Mouse (Mus musculus) cerebellum, postnatal 10 days (tissue): ENCODE results near the gene Ubr7.
A peak's percentile ranks its signal among the peaks of the same experiment; 100 is the strongest.

Experiments used
- DNase-seq, 2 experiments: peaks; one replicate each; pipeline ENCODE4 v3.0.0; 2021; ENCODE audit warnings: mixed read lengths in 2 of 2

The Ubr7 gene

GRCm38 (mm10) chr12:102757689-102758402 lies at the start of gene Ubr7, which contains the start of the genes Gm28051 and Gon7:
Gene Ubr7, plus strand, starts transcription at chr12:102757967.
Gene Gm28051, minus strand, starts transcription at chr12:102757765.
Gene Gon7, minus strand, starts transcription at chr12:102757803.
- DNase-seq = peak; percentile 98

- DNase-seq = peak in 1 of 2 experiments; percentile 46
These were observed 49.5 kb upstream of the Ubr7 start for GRCm38 (mm10) chr12:102708220-102708619.

GRCm38 (mm10) chr12:102709896-102710295 lies 47.9 kb upstream of the Ubr7 start:
- no peak for DNase-seq

- peak; percentile 69 to 82 for DNase-seq
These were observed 46.9 kb upstream of the Ubr7 start for GRCm38 (mm10) chr12:102710851-102711375.

GRCm38 (mm10) chr12:102713153-102713865 lies 44.5 kb upstream of the Ubr7 start:
- DNase-seq = no peak

- no peak for DNase-seq
These were observed 43.7 kb upstream of the Ubr7 start for GRCm38 (mm10) chr12:102714116-102714515.

- DNase-seq = no peak
These were observed 42.9 kb upstream of the Ubr7 start for GRCm38 (mm10) chr12:102714654-102715395.

- peak; percentile 83 to 87 for DNase-seq
These were observed 38.0 kb upstream of the Ubr7 start for GRCm38 (mm10) chr12:102719552-102720315.

- DNase-seq = no peak
These were observed 35.3 kb upstream of the Ubr7 start for GRCm38 (mm10) chr12:102722451-102722850.

- DNase-seq = no peak
These were observed 34.8 kb upstream of the Ubr7 start for GRCm38 (mm10) chr12:102722966-102723365.

- DNase-seq = no peak
These were observed 33.9 kb upstream of the Ubr7 start for GRCm38 (mm10) chr12:102723861-102724260.

GRCm38 (mm10) chr12:102725146-102725545 lies 32.6 kb upstream of the Ubr7 start:
- DNase-seq = no peak

GRCm38 (mm10) chr12:102725761-102726175 lies 32.0 kb upstream of the Ubr7 start:
- peak in 1 of 2 experiments; percentile 25 for DNase-seq

- peak; percentile 96 for DNase-seq
These were observed 27.6 kb upstream of the Ubr7 start for GRCm38 (mm10) chr12:102729855-102730797.

- peak; percentile 44 to 53 for DNase-seq
These were observed 26.8 kb upstream of the Ubr7 start for GRCm38 (mm10) chr12:102730798-102731619.

GRCm38 (mm10) chr12:102733381-102733780 lies 24.4 kb upstream of the Ubr7 start:
- DNase-seq = peak; percentile 53 to 55

- no peak for DNase-seq
These were observed 18.7 kb upstream of the Ubr7 start for GRCm38 (mm10) chr12:102739096-102739495.

- peak; percentile 30 to 45 for DNase-seq
These were observed 17.5 kb upstream of the Ubr7 start for GRCm38 (mm10) chr12:102740285-102740684.

GRCm38 (mm10) chr12:102742056-102742455 lies 15.7 kb upstream of the Ubr7 start:
- DNase-seq = no peak

- peak in 1 of 2 experiments; percentile 46 for DNase-seq
These were observed 14.7 kb upstream of the Ubr7 start for GRCm38 (mm10) chr12:102743036-102743588.
